Mouse (Mus musculus) spleen, adult 2 months (tissue): ENCODE data around the gene Car15. TPM values are rescaled to one million over a fixed set of nuclear protein-coding genes. Genes with fewer than 3 reads are reported as not detected.

ENCODE experiments used
- DNase-seq, 2 experiments: peaks; one replicate each; pipeline versions ENCODE4 v3.0.0 to v3.0.0-alpha.2; 2012 to 2021; ENCODE audit warnings: low spot score in 2 of 2, low read depth in 1 of 2
- H3K27ac ChIP-seq: fragments of 200-500 bp; 2 replicates; pipeline ENCODE4 v1.5.1; 2012; ENCODE audit warnings: low read length, inconsistent platforms; ENCODE audit not compliant: insufficient read depth
- H3K27me3 ChIP-seq: fragments of 200-500 bp; 2 replicates; pipeline ENCODE4 v1.6.1; 2012; ENCODE audit warnings: mild to moderate bottlenecking, moderate library complexity, low read length, inconsistent platforms; ENCODE audit not compliant: control insufficient read depth, insufficient read depth
- H3K36me3 ChIP-seq: fragments of 200-500 bp; 2 replicates; pipeline ENCODE4 v1.6.1; 2012; ENCODE audit warnings: mild to moderate bottlenecking, low read length, inconsistent platforms; ENCODE audit not compliant: control insufficient read depth, insufficient read depth
- H3K4me1 ChIP-seq: fragments of 200-500 bp; 2 replicates; pipeline ENCODE4 v1.6.1; 2011; ENCODE audit warnings: inconsistent platforms; ENCODE audit not compliant: control insufficient read depth, insufficient read depth, insufficient read length
- H3K4me3 ChIP-seq: fragments of 200-500 bp; 2 replicates; pipeline ENCODE4 v1.5.1; 2011; ENCODE audit warnings: mild to moderate bottlenecking, inconsistent platforms; ENCODE audit not compliant: insufficient read depth, insufficient read length; ENCODE audit errors: extremely low read depth
- CTCF ChIP-seq: fragments of 200-500 bp; IDR thresholded peaks from 2 replicates; pipeline ENCODE4 v1.5.1; 2011; ENCODE audit warnings: mild to moderate bottlenecking, inconsistent platforms; ENCODE audit not compliant: insufficient read depth, insufficient read length, insufficient replicate concordance; ENCODE audit errors: extremely low read depth
- POLR2A ChIP-seq: fragments of 200-500 bp; IDR thresholded peaks from 2 replicates; pipeline ENCODE4 v1.6.1; 2011; ENCODE audit warnings: low read depth, low read length, inconsistent platforms
- WGBS: fragments of 180-500 bp; shearing (Covaris S2); methylation state at CpG from one replicate; pipeline ENCODE4 v1.1.7; 2018; 5-methylcytosine and 5-hydroxymethylcytosine counted together
- polyA plus RNA-seq: library from polyadenylated mRNA; depleted of rRNA; stranded (reverse); fragments of >200 nt; gene quantifications from 2 replicates; pipeline ENCODE4 v1.2.3, GENCODE M21; 2012

Gene Car15
- polyA plus RNA-seq, 1 experiment = 10.0 TPM

- 50% methylated on average over 7 of the region's 7 CpGs for WGBS
Observed at GRCm38 (mm10) chr16:17834543-17834942, 3.6 kb downstream of the Car15 start.

GRCm38 (mm10) chr16:17833681-17834399 is 4.3 kb downstream of the Car15 start:
- TF ChIP-seq CTCF = no peak
- TF ChIP-seq POLR2A = no peak
- Histone ChIP-seq H3K27ac (no peak overlapping the region), H3K36me3 (no peaks in the 10 kb centered on the region), H3K27me3 (peaks cover 9% of the 10 kb centered on the region), H3K4me3 (no peak overlapping the region), H3K4me1 (no peaks in the 10 kb centered on the region; the same call in 1 of the 2 replicates)
- WGBS = 2% methylated on average over 91 of the region's 103 CpGs
- DNase-seq = no peak

More at GRCm38 (mm10) chr16:17834543-17834942, 3.6 kb downstream of the Car15 start:
- no peak for DNase-seq
- Histone ChIP-seq H3K36me3 (no peaks in the 10 kb centered on the region), H3K4me3 (no peak overlapping the region), H3K4me1 (no peaks in the 10 kb centered on the region; the same call in 1 of the 2 replicates), H3K27me3 (peaks cover 9% of the 10 kb centered on the region), H3K27ac (no peak overlapping the region)
- TF ChIP-seq CTCF (no peak), POLR2A (no peak)

- H3K27me3 ChIP-seq = peaks cover 9% of the 10 kb centered on the region
- DNase-seq = no peak
- H3K36me3 ChIP-seq = no peaks in the 10 kb centered on the region
- under 1% methylated on average over 34 of the region's 37 CpGs for WGBS
- H3K27ac ChIP-seq = no peak overlapping the region
- no peak for TF ChIP-seq POLR2A
- no peaks in the 10 kb centered on the region; the same call in 1 of the 2 replicates for H3K4me1 ChIP-seq
- H3K4me3 ChIP-seq = no peak overlapping the region; the same call in 1 of the 2 replicates
Observed at GRCm38 (mm10) chr16:17833321-17833680, 4.9 kb downstream of the Car15 start.

GRCm38 (mm10) chr16:17832821-17833220 is 5.3 kb downstream of the Car15 start, which contains the start of gene B830017H08Rik:
TSS of gene B830017H08Rik (plus strand) at chr16:17833121.
- TF ChIP-seq POLR2A = no peak
- no peak for TF ChIP-seq CTCF
- Histone ChIP-seq H3K27me3 (peaks cover 9% of the 10 kb centered on the region), H3K27ac (no peak within 1 kb of the TSS), H3K4me3 (no peak within 1 kb of the TSS; the same call in 1 of the 2 replicates), H3K4me1 (no peaks in the 10 kb centered on the region; the same call in 1 of the 2 replicates), H3K36me3 (no peaks in the 10 kb centered on the region)
- WGBS = 35% methylated on average over 7 of the region's 7 CpGs
- DNase-seq = no peak

DNA sequence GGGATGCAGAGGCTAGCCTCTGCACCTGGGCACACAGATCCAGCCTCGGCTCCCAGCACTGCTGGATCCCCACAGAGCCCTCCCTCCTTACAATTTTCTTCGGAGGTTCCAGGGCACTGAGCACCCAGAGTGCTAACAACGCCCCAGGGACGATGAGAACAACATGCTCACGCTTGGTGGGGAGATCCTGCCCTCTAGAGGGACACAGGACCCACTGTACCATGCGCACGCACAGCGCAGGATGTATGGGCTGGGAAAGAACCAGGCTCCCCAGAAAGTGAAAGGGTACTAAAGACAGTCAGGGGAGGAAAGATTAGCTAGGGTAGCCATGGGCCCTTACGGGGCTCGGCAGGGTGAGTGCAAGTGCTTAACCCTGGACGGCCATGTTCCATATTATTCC is 6.4 kb downstream of the Car15 start:
- no peaks in the 10 kb centered on the region for H3K36me3 ChIP-seq
- no peak overlapping the region for H3K4me3 ChIP-seq
- DNase-seq = no peak
- H3K27me3 ChIP-seq = peaks cover 9% of the 10 kb centered on the region
- H3K4me1 ChIP-seq = no peaks in the 10 kb centered on the region; the same call in 1 of the 2 replicates
- WGBS = 25% methylated on average over 11 of the region's 11 CpGs
- TF ChIP-seq CTCF (no peak), POLR2A (no peak)
- H3K27ac ChIP-seq = no peak overlapping the region

GRCm38 (mm10) chr16:17830385-17831178 is 7.6 kb downstream of the Car15 start:
- peaks cover 9% of the 10 kb centered on the region for H3K27me3 ChIP-seq
- no peaks in the 10 kb centered on the region; the same call in 1 of the 2 replicates for H3K4me1 ChIP-seq
- no peak overlapping the region for H3K27ac ChIP-seq
- H3K36me3 ChIP-seq = no peaks in the 10 kb centered on the region
- WGBS = 82% methylated on average over 10 of the region's 10 CpGs
- H3K4me3 ChIP-seq = no peak overlapping the region
- TF ChIP-seq POLR2A (no peak), CTCF (no peak)
- DNase-seq = no peak

DNA sequence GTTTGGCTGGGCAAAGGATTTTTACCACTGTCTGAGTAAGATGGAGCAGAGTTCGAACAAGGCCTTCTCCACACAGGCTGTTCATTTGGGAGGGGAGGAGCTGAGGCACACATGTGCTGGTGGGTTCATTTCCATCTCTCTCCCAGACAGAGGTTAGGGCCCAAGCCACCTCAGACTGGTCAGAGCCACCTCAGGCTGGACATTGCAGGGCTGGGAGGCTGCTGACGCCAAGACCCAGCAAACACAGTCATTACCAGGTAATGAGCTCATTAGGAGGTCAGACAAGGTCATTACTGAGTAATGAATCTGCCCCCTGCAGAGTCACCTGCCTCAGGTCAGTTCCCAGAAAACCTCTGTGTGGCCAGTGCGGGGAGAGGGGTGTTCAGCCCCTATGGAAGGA is 9.3 kb downstream of the Car15 start:
- Histone ChIP-seq H3K27me3 (peaks cover 7% of the 10 kb centered on the region), H3K4me3 (no peak overlapping the region), H3K36me3 (no peaks in the 10 kb centered on the region), H3K4me1 (no peaks in the 10 kb centered on the region; the same call in 1 of the 2 replicates), H3K27ac (no peak overlapping the region)
- 92% methylated on average over 3 of the region's 3 CpGs for WGBS
- TF ChIP-seq POLR2A (no peak), CTCF (no peak)
- DNase-seq = no peak
